Mouse (Mus musculus) CD4-positive naive resting alpha-beta T cell, adult 57 days (primary cell): Measurements from ENCODE around the gene Grm8. TPM values are rescaled to one million over a fixed set of nuclear protein-coding genes. Genes with fewer than 3 reads are reported as not detected.

Experiments
- total RNA-seq: library from RNA; stranded (reverse); gene quantifications from one replicate; pipeline ENCODE4 v1.2.4, GENCODE M21; 2023

Gene Grm8
- total RNA-seq = 0.62 TPM

GRCm38 (mm10) chr6:28135001-28135401 is at the start of gene Grm8:
Gene Grm8, minus strand, starts transcription at chr6:28135178.

